Mouse (Mus musculus): ENCODE measurements around the gene Dnajc7.
"Not testable (repeated sequence)": the region's sequence is repeated elsewhere in the genome, so short reads cannot be mapped to it uniquely, and the experiment has no call there.

Dnajc7 gene

DNA sequence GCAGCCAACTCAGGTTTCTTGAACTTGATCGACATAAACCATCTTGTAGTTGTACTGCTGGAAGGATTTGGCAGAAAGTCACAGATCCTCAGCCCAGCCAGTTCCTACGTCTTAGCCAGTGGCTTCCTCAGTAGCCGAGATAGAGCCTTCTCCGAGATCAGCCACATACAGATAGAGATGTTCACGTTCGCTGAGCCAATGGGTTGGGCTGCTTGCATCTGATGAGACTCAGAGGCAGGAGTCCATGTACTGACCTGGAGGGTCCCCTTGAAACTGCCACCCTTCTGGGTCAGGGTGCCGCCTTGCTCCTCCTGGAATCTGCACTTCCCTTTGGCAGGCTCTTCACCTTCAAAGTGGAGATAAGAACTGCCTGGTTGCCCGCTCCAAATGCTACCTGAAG lies 70.5 kb downstream of the Dnajc7 start:
- no peak for DNase-seq (ENCODE audit: low spot score in 2 of 2)

DNA sequence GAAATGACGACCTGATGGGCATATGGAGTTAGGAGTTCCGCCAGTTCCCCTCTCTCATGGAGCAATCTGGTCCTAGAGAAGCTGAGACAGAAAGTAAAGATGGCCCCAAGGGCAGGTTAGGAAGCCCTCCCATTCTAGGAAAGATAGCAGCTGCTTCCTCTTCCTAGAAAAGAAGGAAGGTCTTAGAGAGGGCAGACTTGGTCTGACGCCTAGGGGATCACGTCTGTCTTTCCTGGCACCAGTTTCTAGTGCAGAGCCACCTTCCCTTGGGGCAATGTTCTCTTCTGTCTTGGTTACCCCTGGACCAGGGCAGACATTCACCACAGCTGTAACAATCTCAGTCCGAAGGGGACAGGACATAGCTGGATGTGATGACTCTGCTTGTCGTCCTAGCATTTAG lies 71.8 kb downstream of the Dnajc7 start:
- DNase-seq (ENCODE audit: low spot score in 2 of 2), result no peak

DNA sequence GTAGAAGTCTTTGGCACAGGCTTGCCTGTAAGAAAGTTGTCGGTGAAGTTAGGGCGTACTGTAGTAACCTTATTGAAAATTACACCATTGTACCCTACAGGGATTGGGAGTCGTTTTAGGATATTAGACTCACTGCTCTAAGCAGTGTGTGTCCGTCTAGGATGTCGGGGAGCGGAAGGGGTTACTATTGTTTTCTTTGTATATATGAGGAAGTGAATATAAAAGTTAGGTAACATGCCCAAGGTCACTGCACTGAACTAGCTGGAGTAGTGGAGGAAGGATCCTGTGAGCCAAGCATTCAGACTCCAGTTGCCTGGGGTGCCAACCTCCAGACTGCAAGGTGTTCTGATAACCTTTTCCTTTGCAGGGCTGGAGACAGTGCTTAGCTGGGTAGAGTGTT lies 73.0 kb downstream of the Dnajc7 start:
- no peak for DNase-seq (ENCODE audit: low spot score in 2 of 2)

DNA sequence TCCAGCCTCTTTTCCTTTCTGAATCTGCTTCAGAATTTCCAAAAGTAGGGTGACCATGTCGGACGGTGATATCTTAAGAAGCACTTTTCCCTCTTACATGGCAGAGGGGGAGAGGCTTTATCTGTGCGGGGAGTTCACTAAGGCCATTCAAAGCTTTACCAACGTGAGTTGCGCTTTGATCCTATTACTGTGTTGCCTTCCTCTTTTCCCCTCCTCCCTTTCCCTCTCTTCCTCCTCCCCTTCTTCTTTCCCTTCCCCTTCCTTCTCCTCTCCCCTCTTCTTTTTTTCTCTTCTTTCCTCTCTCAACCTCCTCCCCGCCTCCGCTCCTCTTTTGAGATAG lies 74.3 kb downstream of the Dnajc7 start:
- no peak for DNase-seq (ENCODE audit: low spot score in 2 of 2)

DNA sequence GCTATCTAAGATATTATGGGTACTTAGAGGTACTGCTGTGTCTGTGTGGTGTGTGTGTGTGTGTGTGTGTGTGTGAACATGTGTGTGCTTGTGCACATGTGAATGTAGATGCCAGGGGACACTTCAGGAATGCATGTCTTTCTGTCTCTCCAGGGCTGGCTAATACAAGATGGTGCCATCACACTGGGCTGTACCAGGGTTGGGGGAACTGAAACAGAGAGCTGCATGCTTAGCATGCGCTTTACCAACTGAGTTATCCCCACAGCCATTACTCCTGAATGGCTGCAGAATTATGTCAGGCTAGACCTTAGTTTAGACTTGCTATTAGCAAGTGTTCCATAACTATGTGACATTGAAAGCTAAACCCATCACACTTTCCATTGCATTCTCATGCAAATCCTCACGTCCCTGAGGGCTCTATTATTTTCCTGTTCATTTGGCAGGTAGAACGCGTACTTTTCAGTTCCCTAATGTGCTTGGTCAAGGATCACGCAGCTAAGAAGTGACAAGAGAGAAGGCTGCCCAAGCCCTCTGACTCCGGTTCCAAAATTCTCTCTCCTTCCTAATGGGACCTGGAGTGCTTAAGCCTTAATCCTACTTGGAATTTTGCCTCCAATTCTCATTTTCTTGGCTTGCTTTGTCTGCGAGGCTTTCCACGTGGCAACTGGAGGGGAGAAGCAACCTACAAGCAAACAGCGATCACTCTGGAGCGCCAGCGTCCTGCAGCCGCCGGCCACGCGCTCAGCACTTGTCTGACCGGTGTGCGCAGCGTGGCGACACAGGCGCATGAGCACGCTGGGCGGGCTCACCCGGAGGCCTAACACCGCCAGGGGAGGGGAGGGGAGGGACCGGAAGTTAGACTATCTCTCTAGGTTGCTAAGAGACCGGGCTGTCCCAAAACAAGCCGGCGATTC lies 74.9 kb downstream of the Dnajc7 start, which contains the start of gene Ttc25:
Gene Ttc25 (plus strand): TSS at position 776 of the 914 bp plus-strand sequence.
- peak; percentile 52 to 59 for DNase-seq (ENCODE audit: low spot score in 2 of 2)

DNA sequence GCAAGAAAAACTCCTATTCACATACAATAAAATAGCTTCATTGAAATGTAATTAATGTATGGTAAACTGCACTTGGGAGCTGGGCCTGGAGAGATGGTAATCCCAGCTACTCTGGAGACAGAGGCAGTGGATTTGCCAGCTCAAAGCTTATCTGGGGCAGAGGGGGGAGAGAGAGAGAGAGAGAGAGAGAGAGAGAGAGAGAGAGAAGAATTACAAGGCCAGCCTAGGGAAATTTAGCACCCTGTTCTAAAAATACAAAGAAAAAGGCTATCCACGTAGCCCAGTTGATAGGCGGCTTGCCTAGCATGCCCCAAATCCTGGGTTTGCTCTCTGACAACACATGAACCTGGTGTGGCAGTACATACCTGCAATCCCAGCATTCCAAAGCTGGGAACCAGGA lies 78.4 kb downstream of the Dnajc7 start:
- no peak for DNase-seq (ENCODE audit: low spot score in 2 of 2)

DNA sequence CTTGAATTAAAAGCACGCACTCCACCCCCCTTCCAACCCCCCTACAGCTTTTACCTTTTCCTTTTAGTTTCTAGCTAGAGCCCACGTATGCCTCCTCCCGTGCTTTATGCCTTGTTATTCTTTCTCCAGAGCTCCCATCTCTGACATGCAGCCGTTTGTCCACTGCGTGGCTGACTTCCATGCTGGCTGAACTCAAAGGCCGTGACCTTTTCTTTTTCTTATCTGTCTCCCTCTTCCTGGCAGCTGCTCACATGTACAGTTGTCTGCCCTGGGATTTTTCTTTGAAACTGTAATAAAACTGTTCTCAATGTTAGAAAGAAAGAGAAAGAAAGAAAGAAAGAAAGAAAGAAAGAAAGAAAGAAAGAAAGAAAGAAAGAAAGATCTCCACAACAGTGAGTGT lies 79.0 kb downstream of the Dnajc7 start:
- DNase-seq (ENCODE audit: low spot score in 2 of 2), result no peak

DNA sequence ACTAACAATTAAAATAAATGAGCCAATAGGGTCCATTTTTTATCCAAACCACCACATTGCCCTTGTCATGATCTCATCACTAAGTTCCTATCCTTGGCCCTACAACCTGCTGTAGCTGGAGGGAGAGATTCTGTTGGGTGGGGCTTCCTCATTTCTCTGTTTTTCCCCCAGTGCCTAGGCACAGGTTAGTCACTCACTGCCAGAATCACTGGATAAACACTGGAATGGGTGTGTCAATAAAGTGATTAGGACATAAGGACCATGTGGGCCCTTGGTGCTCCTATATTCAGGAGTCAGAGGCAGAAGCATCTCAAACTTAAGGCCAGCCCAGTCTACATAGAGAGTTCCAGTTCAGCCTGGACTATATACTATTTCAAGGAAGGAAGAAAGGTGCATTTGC lies 83.5 kb downstream of the Dnajc7 start:
- no peak for DNase-seq (ENCODE audit: low spot score in 2 of 2)

DNA sequence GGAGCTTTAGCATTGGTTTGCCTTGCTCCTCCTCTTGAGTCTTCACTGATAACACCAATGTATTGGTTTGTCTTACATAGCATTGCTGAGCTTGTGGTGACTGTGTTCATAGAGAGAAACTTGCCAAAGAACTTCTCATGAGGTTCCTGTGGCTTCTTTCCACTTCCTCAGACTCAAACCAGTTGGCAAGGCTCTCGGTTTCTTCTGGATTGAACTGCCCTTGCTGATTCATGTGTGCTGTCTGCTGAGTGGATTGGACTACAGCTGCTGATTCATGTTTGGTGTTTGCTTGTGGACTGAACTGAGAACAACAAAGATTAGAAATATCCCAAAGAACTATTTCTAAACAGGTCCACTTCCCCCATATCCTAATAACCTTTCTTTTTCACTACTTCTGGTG lies 84.0 kb downstream of the Dnajc7 start:
- DNase-seq (ENCODE audit: low spot score in 2 of 2), result no peak

DNA sequence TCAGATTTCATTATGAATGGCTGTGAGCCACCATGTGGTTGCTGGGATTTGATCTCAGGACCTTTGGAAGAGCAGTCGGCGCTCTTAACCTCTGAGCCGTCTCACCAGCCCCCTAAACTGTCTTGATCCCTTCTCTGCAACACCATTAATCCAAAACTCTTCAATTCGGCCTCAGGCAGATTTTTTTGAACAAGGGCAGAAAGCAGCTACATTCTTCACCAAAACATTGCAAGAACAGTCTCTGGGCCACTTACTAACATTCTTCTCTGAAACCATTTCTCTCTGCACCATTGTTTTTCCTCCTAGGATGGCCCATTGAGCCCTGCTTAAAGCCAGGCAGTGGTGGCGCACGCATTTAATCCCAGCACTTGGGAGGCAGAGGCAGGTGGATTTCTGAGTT lies 85.1 kb downstream of the Dnajc7 start:
- DNase-seq (ENCODE audit: low spot score in 2 of 2), result not testable (repeated sequence)

DNA sequence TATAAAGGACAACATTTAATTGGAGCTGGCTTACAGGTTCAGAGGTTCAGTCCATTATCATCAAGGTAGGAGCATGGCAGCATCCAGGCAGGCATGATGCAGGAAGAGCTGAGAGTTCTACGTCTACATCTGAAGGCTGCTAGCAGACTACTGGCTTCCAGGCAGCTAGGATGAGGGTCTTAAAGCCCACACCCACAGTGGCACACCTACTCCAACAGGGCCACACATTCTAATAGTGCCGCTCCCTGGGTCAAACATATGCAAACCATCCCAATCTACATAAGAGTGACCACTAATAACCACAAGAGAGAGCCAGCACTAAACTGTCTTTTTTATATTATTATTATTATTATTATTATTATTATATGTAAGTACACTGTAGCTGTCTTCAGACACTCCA lies 85.6 kb downstream of the Dnajc7 start:
- not testable (repeated sequence) for DNase-seq (ENCODE audit: low spot score in 2 of 2)

DNA sequence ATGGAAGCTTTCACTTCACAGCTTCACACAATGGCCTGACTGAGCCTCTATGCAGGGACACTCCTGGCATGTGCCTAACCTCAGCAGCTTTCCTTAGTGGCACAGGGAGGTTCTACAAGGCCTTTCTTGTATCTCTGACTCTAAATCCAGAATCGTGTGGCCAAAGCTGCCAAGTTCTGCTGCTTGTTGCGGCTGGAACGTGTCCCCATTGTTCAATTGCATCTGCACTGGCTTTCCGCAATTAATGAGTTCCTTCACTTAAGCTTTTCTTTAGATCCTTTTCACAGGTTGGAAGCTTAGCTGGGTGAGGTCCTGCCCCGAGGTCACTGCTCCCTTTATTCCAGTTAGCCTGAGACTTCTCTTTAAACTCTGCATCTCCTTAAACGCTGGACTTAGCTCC lies 86.1 kb downstream of the Dnajc7 start:
- DNase-seq (ENCODE audit: low spot score in 2 of 2), result no peak

Data from frontal cortex, postnatal 25 days (tissue).